Mouse (Mus musculus) spleen, adult 2 months (tissue): Measurements from ENCODE around the gene Ube2m. TPM values are rescaled to one million over a fixed set of nuclear protein-coding genes. Genes with fewer than 3 reads are reported as not detected.

ENCODE experiments used
- DNase-seq, 2 experiments: peaks; one replicate each; pipeline versions ENCODE4 v3.0.0 to v3.0.0-alpha.2; 2012 to 2021; ENCODE audit warnings: low spot score in 2 of 2, low read depth in 1 of 2
- H3K27ac ChIP-seq: fragments of 200-500 bp; 2 replicates; pipeline ENCODE4 v1.5.1; 2012; ENCODE audit warnings: low read length, inconsistent platforms; ENCODE audit not compliant: insufficient read depth
- H3K27me3 ChIP-seq: fragments of 200-500 bp; 2 replicates; pipeline ENCODE4 v1.6.1; 2012; ENCODE audit warnings: mild to moderate bottlenecking, moderate library complexity, low read length, inconsistent platforms; ENCODE audit not compliant: control insufficient read depth, insufficient read depth
- H3K36me3 ChIP-seq: fragments of 200-500 bp; 2 replicates; pipeline ENCODE4 v1.6.1; 2012; ENCODE audit warnings: mild to moderate bottlenecking, low read length, inconsistent platforms; ENCODE audit not compliant: control insufficient read depth, insufficient read depth
- H3K4me1 ChIP-seq: fragments of 200-500 bp; 2 replicates; pipeline ENCODE4 v1.6.1; 2011; ENCODE audit warnings: inconsistent platforms; ENCODE audit not compliant: control insufficient read depth, insufficient read depth, insufficient read length
- H3K4me3 ChIP-seq: fragments of 200-500 bp; 2 replicates; pipeline ENCODE4 v1.5.1; 2011; ENCODE audit warnings: mild to moderate bottlenecking, inconsistent platforms; ENCODE audit not compliant: insufficient read depth, insufficient read length; ENCODE audit errors: extremely low read depth
- CTCF ChIP-seq: fragments of 200-500 bp; IDR thresholded peaks from 2 replicates; pipeline ENCODE4 v1.5.1; 2011; ENCODE audit warnings: mild to moderate bottlenecking, inconsistent platforms; ENCODE audit not compliant: insufficient read depth, insufficient read length, insufficient replicate concordance; ENCODE audit errors: extremely low read depth
- POLR2A ChIP-seq: fragments of 200-500 bp; IDR thresholded peaks from 2 replicates; pipeline ENCODE4 v1.6.1; 2011; ENCODE audit warnings: low read depth, low read length, inconsistent platforms
- WGBS: fragments of 180-500 bp; shearing (Covaris S2); methylation state at CpG from one replicate; pipeline ENCODE4 v1.1.7; 2018; 5-methylcytosine and 5-hydroxymethylcytosine counted together
- polyA plus RNA-seq: library from polyadenylated mRNA; depleted of rRNA; stranded (reverse); fragments of >200 nt; gene quantifications from 2 replicates; pipeline ENCODE4 v1.2.3, GENCODE M21; 2012

Ube2m gene
- polyA plus RNA-seq, 1 experiment: 62.7 TPM

DNA sequence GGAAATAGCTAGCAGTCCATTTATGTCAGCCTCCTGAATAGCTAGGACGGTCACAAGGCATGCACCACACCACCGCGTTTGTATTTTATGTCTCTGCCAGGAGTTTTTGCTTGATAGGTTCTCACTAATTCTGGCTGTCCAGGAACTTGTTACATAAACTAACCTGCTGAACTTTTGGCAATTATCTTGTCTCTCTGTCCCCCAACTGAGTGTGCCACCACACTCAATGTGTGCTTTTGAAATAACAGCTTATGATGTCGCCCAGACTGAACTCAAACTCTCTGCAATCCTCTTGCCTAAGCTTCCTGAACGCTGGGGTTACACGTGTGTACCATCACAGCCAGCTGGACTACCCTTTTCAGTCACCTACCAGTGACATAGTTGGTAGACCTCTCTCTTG lies 4.4 kb upstream of the Ube2m start:
- Histone ChIP-seq H3K36me3 (no peaks in the 10 kb centered on the region), H3K27ac (no peak overlapping the region), H3K4me1 (peaks cover 17% of the 10 kb centered on the region), H3K4me3 (no peak overlapping the region), H3K27me3 (peaks cover 13% of the 10 kb centered on the region)
- TF ChIP-seq CTCF (no peak), POLR2A (no peak)
- WGBS: 85% methylated on average over 6 of the region's 6 CpGs
- no peak for DNase-seq

DNA sequence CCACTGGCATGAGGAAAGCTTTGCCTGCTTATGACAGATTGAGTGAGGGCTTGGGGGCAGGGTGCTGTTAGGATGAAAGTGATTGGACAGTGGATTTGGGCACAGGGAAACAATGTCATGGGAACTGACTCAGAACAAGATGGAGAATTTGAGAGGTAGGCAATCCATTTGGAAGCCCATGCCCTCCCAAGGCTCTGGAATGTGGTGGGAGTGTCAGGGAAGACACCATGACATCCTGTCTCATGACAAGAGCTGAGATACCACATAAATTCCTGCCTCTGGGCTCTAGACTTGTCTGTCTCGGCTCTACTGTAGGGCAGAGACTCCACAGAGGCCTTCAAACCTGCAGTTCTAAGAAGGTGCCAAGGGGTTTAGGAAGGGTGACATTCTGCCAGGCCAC lies 3.2 kb upstream of the Ube2m start:
- H3K27ac ChIP-seq: no peak overlapping the region
- peaks cover 13% of the 10 kb centered on the region for H3K27me3 ChIP-seq
- no peak for TF ChIP-seq CTCF
- TF ChIP-seq POLR2A: no peak
- H3K36me3 ChIP-seq: no peaks in the 10 kb centered on the region
- no peak overlapping the region for H3K4me3 ChIP-seq
- DNase-seq: no peak
- H3K4me1 ChIP-seq: peaks cover 23% of the 10 kb centered on the region
- WGBS: 82% methylated on average over 1 of the region's 1 CpGs

DNA sequence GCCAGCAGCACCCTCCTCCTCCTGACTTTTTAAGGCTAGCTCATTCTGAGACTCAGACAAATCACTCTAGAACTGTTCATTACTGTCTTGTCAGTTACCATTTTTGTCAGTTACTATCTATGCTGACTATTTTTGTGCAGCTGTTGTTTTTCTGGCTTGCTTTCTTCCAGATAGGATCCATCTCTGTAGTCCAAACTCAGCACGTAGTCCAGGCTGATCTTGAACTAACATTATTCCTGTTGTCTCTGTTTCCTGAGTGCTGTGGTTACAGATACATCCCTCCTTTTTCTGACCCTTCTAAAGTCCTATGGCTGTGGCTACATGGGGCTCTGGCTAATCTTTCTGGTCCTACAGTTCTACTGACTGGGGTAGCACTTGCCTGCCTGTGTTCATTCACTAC lies 1.1 kb upstream of the Ube2m start:
- Histone ChIP-seq H3K27ac (no peak overlapping the region), H3K27me3 (peaks cover 10% of the 10 kb centered on the region), H3K4me3 (no peak overlapping the region), H3K4me1 (peaks cover 24% of the 10 kb centered on the region), H3K36me3 (peaks cover 8% of the 10 kb centered on the region)
- WGBS: 76% methylated on average over 1 of the region's 1 CpGs
- TF ChIP-seq CTCF (no peak), POLR2A (no peak)
- no peak for DNase-seq

DNA sequence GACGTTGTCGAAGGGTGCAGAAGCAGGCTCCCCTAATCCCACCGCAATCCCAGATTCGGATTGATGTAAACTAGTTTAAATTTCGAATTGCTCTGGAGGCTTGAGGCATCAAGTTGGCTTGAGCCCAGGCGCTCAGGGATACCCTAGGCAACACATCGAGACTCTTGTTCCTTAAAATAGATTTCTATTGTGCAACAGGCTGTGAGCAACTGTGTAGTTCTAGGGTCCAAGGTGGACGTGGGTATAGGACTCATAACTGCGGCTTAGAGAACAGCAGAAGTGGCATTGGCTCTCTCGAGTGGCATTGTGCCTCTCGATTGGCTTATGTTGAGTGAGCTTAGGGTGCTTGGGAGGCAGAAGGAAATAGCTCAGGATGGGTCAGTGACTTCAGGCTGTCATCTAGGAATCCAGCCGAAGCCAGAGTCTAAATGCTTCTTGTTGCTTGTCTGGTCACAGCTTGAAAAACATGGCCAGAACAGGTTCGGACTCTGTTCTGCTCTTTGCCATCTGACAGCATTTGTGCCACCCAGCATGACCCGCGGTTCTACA lies 620 bp upstream of the Ube2m start:
- Histone ChIP-seq H3K27me3 (peaks cover 5% of the 10 kb centered on the region; the same call in 1 of the 2 replicates), H3K4me1 (peaks cover 19% of the 10 kb centered on the region), H3K36me3 (peaks cover 8% of the 10 kb centered on the region), H3K4me3 (peak overlapping the region; percentile 100), H3K27ac (peak overlapping the region; percentile 100)
- 10% methylated on average over 15 of the region's 15 CpGs for WGBS
- no peak for DNase-seq
- TF ChIP-seq POLR2A: no peak
- TF ChIP-seq CTCF: no peak

DNA sequence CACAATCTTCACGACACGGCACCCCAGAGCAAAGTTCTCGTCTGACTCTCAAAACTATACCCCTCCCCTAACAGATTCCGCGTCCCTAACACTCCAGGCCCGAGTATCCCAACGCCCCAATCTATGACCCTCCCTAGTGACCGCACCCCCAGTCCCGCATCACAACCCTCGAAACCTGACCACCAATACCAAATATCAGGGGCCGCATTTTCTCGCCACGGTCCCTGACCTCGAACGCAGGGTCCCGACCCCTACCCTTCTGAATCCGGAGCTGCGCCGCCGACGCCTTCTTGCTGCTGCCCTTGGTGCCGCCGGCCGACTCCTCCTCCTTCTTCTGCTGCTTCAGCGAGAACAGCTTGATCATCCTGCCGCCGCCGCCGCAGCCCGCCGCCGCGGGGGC lies 709 bp downstream of the Ube2m start:
- H3K4me1 ChIP-seq: peaks cover 14% of the 10 kb centered on the region; the same call in 1 of the 2 replicates
- TF ChIP-seq POLR2A (no peak), CTCF (no peak)

DNA sequence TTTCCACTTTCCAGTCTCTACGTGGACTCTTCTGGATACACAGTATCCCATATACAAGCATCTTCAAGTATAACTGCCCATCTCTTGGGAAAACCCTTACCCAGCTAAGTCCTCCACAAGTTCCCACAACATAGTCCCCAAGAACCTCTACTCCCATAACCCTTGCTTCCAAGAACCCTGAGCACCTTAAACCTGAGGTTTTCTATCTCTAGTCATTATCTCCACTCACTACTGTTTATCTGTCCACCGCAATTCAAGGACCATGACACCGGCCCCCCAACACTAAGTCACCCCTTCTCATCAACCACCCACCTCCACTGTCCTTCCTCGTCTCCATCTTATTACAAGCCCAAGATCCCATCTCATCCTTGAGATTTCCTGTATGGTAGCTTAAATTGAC lies 1.3 kb downstream of the Ube2m start:
- H3K27me3 ChIP-seq: no peaks in the 10 kb centered on the region
- no peak for DNase-seq
- peaks cover 14% of the 10 kb centered on the region; the same call in 1 of the 2 replicates for H3K4me1 ChIP-seq
- H3K36me3 ChIP-seq: peaks cover 12% of the 10 kb centered on the region
- H3K4me3 ChIP-seq: peak overlapping the region; percentile 100
- H3K27ac ChIP-seq: no peak overlapping the region
- 36% methylated on average over 4 of the region's 4 CpGs for WGBS
- TF ChIP-seq POLR2A: no peak
- TF ChIP-seq CTCF: no peak

More for the DNA sequence above, 709 bp downstream of the Ube2m start:
- Histone ChIP-seq H3K36me3 (peaks cover 8% of the 10 kb centered on the region), H3K27ac (peak overlapping the region; percentile 100), H3K27me3 (no peaks in the 10 kb centered on the region), H3K4me3 (peak overlapping the region; percentile 100)
- no peak for DNase-seq
- WGBS: under 1% methylated on average over 26 of the region's 33 CpGs

DNA sequence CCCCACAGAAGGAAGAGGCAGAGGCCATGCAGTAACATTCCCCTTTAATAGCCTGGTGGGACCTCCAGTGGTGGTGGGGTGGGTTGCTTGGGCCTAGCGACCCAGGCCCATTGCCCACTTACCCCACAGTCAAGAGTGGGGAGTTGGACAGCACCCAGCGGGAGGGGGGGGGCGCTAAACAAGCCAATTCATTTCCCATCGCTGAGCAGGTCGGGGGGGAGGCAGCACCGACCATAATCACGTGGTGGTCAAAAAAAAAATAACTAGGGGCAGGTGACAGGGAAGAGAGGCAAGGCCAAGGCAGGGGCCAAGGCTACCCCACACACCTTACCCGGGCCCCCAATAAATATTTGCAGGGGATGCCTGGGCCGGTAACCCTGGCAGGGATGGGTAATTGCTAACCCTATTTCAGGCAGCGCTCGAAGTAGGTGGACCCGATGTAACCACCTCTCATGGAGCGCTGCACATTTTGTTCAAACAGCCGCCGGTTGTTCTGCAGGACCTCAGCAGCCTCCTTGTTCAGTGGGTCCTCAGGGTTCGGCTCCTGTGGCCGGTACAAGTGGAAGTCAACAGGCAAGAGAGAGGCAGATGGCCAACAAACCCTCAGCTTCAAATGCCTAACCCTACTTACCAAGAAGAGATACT lies 2.7 kb downstream of the Ube2m start:
- peak overlapping the region; percentile 2; the same call in 1 of the 2 replicates for H3K27ac ChIP-seq
- H3K4me3 ChIP-seq: no peak overlapping the region
- H3K36me3 ChIP-seq: peaks cover 22% of the 10 kb centered on the region
- no peak for TF ChIP-seq CTCF
- no peak for TF ChIP-seq POLR2A
- H3K27me3 ChIP-seq: no peaks in the 10 kb centered on the region
- WGBS: 83% methylated on average over 17 of the region's 17 CpGs
- peaks cover 14% of the 10 kb centered on the region; the same call in 1 of the 2 replicates for H3K4me1 ChIP-seq
- peak in 1 of 2 experiments; percentile 17 for DNase-seq
